Mouse (Mus musculus) intestine, embryonic 16.5 days (tissue): Measurements from ENCODE around the gene Rnf223. TPM values are rescaled to one million over a fixed set of nuclear protein-coding genes. Genes with fewer than 3 reads are reported as not detected.
"Not testable (repeated sequence)": the region's sequence is repeated elsewhere in the genome, so short reads cannot be mapped to it uniquely, and the experiment has no call there.

Source experiments
- ATAC-seq: fragments of 200-750 bp; cut with Nextera tagmentation; 2 replicates; pipeline ENCODE4 v1.8.0; 2017; ENCODE audit warnings: moderate TSS enrichment, moderate library complexity
- H3K27ac ChIP-seq: fragments of 300-500 bp; sonication (generic); 2 replicates; pipeline ENCODE4 v1.5.1; 2014; ENCODE audit warnings: mild to moderate bottlenecking, low read length
- H3K27me3 ChIP-seq: fragments of 300-500 bp; sonication (generic); replicated peaks from 2 replicates; pipeline ENCODE4 v1.6.1; 2014; ENCODE audit warnings: low read length, control low read depth, mixed read lengths; ENCODE audit not compliant: control insufficient read depth, insufficient read depth
- H3K36me3 ChIP-seq: fragments of 300-500 bp; sonication (generic); 2 replicates; pipeline ENCODE4 v1.6.1; 2014; ENCODE audit warnings: low read length, control low read depth; ENCODE audit not compliant: control insufficient read depth, insufficient read depth
- H3K4me1 ChIP-seq: fragments of 300-500 bp; sonication (generic); 2 replicates; pipeline ENCODE4 v1.6.1; 2014; ENCODE audit warnings: low read length, control low read depth, mixed read lengths; ENCODE audit not compliant: control insufficient read depth, insufficient read depth
- H3K4me2 ChIP-seq: fragments of 300-500 bp; sonication (generic); 2 replicates; pipeline ENCODE4 v1.6.1; 2014; ENCODE audit warnings: low read depth, low read length, control low read depth
- H3K4me3 ChIP-seq: fragments of 300-500 bp; sonication (generic); 2 replicates; pipeline ENCODE4 v1.5.1; 2014; ENCODE audit warnings: mild to moderate bottlenecking, low read length
- H3K9ac ChIP-seq: fragments of 300-500 bp; sonication (generic); 2 replicates; pipeline ENCODE4 v1.6.1; 2014; ENCODE audit warnings: low read depth, low read length
- H3K9me3 ChIP-seq: fragments of 300-500 bp; sonication (generic); 2 replicates; pipeline ENCODE4 v1.6.1; 2016; ENCODE audit warnings: low read length, control low read depth; ENCODE audit not compliant: control insufficient read depth
- WGBS: fragments of 180-500 bp; shearing (Covaris S2); extraction: QIAGEN DNeasy Blood & Tissue Kit; methylation state at CpG from one replicate; pipeline ENCODE4 v1.1.7; 2014; 5-methylcytosine and 5-hydroxymethylcytosine counted together
- polyA plus RNA-seq: library from polyadenylated mRNA; unstranded; fragments of >200 nt; fragmentation: Nextera tagmentation; extraction: Ambion mirVana; gene quantifications from 2 replicates; pipeline ENCODE4 v1.2.1, GENCODE M21; 2015

Rnf223 gene
- polyA plus RNA-seq, 1 experiment from 2014 or later: 0.09 TPM

DNA sequence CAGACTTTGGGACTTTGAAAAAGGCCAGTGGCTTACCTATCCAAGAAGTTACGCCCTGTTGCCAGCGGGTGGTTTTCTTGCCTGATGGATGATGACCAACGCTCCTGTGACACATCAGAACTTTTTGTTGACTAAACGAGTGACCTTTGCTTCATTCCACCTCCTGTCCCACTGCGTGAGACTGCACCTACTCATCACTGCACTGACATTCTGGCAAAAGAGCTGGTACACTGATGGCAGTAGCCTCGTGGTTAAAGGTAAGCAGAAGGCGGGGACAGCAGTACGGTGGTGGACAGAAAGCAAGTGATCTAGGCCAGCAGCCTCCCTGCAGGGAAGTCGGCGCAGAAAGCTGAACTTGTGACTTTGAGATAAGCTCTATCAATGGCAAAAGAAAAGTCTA lies 20.6 kb downstream of the Rnf223 start:
- not testable (repeated sequence) for H3K36me3 ChIP-seq, H3K9me3 ChIP-seq, ATAC-seq, H3K4me3 ChIP-seq, H3K27me3 ChIP-seq, H3K4me2 ChIP-seq, H3K9ac ChIP-seq, H3K27ac ChIP-seq, H3K4me1 ChIP-seq
- WGBS: 69% methylated on average over 10 of the region's 10 CpGs

DNA sequence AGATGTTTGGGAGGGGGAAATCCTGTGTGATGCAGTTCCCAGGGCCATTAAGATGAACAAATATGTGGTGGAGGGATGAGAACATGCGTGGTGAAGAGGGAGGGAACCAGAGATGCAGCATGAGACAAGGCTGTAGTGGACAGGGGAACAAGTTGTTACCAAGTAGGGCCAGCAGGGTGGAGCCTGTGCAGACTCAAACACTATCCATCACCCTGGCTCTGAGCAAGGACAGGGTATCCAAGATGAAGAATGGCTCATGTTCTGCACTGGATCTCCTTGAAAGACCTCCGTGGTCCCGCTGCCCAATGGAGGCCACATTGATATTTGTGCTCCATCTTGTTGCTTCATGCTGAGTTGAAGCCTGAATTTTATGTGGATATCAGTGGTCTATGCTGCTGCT lies 24.5 kb downstream of the Rnf223 start:
- no peaks in the 10 kb centered on the region for H3K4me1 ChIP-seq
- no peak overlapping the region for H3K4me3 ChIP-seq
- no peak for ATAC-seq
- 92% methylated on average over 3 of the region's 3 CpGs for WGBS
- H3K9ac ChIP-seq: no peak overlapping the region
- no peaks in the 10 kb centered on the region for H3K27me3 ChIP-seq
- no peak overlapping the region for H3K27ac ChIP-seq
- H3K36me3 ChIP-seq: no peaks in the 10 kb centered on the region
- 0 out of 2 replicates have a peak, but pooled peaks cover 3% of the 10 kb centered on the region for H3K9me3 ChIP-seq
- no peak overlapping the region for H3K4me2 ChIP-seq

DNA sequence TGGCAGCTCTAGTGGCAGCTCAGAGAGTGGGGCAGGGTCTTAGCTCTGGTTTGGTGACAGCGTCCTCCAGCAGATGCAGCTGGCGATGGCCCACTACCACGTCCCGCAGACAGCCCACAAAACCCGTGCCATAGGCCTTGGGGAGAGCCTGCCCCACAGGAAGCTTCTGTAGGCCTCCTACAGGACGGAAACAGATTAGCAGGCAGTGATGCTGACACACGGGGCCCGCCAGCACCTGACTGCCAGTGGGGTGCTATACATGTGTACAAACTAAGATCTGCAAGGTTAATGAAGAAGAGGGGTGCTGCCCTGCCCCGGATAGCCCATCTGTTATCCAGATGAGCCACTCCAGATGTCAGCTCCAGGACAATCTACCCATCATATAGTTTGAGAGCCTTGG lies 36.2 kb downstream of the Rnf223 start:
- H3K36me3 ChIP-seq: peaks cover 34% of the 10 kb centered on the region
- no peaks in the 10 kb centered on the region for H3K27me3 ChIP-seq
- ATAC-seq: no peak
- H3K9me3 ChIP-seq: peaks cover 9% of the 10 kb centered on the region
- H3K4me3 ChIP-seq: no peak overlapping the region
- H3K4me2 ChIP-seq: no peak overlapping the region
- 91% methylated on average over 9 of the region's 9 CpGs for WGBS
- no peak overlapping the region for H3K27ac ChIP-seq
- no peaks in the 10 kb centered on the region for H3K4me1 ChIP-seq
- H3K9ac ChIP-seq: 0 out of 2 replicates have a peak overlapping the region, but pooled peaks have one; percentile 10

GRCm38 (mm10) chr4:156168611-156169010 lies 38.3 kb downstream of the Rnf223 start:
- Histone ChIP-seq H3K4me2 (no peak overlapping the region), H3K9ac (no peak overlapping the region), H3K9me3 (no peaks in the 10 kb centered on the region), H3K36me3 (peaks cover 40% of the 10 kb centered on the region), H3K4me1 (no peaks in the 10 kb centered on the region), H3K27ac (no peak overlapping the region), H3K4me3 (no peak overlapping the region), H3K27me3 (no peaks in the 10 kb centered on the region)
- 94% methylated on average over 8 of the region's 8 CpGs for WGBS
- ATAC-seq: no peak

DNA sequence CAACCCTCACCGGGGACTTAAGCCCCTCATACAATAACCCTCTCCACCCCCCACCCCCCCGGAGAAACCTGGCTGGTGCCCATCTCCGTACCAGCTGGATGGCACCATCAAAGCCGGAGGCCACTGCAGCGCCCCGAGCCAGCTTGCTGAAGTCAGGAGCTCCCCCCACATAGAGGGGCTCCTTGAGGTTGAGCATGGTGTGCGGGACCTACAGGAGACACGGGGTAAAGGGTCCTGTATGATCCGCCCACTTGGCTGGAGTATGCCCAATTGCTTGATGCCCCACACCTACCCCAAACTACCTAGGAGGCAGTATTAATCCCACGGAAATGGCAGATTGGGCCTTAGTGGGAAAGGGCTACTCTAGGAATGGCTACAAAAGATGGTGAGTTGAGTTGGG lies 38.8 kb downstream of the Rnf223 start:
- Histone ChIP-seq H3K36me3 (peaks cover 44% of the 10 kb centered on the region), H3K9me3 (no peaks in the 10 kb centered on the region), H3K27me3 (no peaks in the 10 kb centered on the region), H3K4me3 (no peak overlapping the region), H3K4me2 (no peak overlapping the region), H3K4me1 (no peaks in the 10 kb centered on the region), H3K27ac (no peak overlapping the region), H3K9ac (no peak overlapping the region)
- no peak for ATAC-seq
- WGBS: 96% methylated on average over 10 of the region's 10 CpGs

DNA sequence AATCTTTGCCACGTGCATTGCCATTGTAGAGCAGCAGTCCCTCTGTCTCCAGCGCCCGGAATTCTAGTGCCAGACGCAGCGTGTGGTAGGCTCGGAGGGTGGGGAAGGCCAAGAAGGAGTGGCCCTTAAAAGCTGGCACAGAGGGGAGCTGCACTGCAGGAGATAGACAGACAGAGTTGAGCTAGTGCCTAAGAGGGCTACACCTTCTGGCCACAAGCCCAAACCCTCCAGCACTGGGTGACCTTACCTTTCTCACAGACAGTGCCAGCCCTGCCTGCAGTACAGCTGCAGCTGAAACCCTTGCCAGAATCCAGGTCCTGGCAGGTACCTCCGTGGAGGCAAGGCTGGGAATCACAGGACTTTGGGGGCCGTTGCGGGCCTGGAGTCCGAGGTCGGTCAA lies 41.5 kb downstream of the Rnf223 start:
- H3K9me3 ChIP-seq: no peaks in the 10 kb centered on the region
- no peak overlapping the region for H3K4me2 ChIP-seq
- no peaks in the 10 kb centered on the region for H3K27me3 ChIP-seq
- H3K4me1 ChIP-seq: no peaks in the 10 kb centered on the region
- H3K9ac ChIP-seq: no peak overlapping the region
- no peak overlapping the region for H3K4me3 ChIP-seq
- H3K27ac ChIP-seq: no peak overlapping the region
- ATAC-seq: no peak
- H3K36me3 ChIP-seq: peaks cover 38% of the 10 kb centered on the region
- 95% methylated on average over 11 of the region's 11 CpGs for WGBS

GRCm38 (mm10) chr4:156177630-156178029 lies 47.3 kb downstream of the Rnf223 start:
- peaks cover 34% of the 10 kb centered on the region for H3K36me3 ChIP-seq

More at GRCm38 (mm10) chr4:156177630-156178029, 47.3 kb downstream of the Rnf223 start:
- Histone ChIP-seq H3K4me1 (no peaks in the 10 kb centered on the region), H3K27me3 (no peaks in the 10 kb centered on the region), H3K27ac (no peak overlapping the region), H3K4me2 (no peak overlapping the region), H3K4me3 (no peak overlapping the region), H3K9ac (no peak overlapping the region), H3K9me3 (no peaks in the 10 kb centered on the region)
- 88% methylated on average over 9 of the region's 9 CpGs for WGBS
- ATAC-seq: no peak

Other genes starting within 250 kb of the Rnf223 start
- 49.4 and 58.6 TPM in 2 replicates for gene Pusl1, start 238.7 kb upstream of the Rnf223 start, polyA plus RNA-seq
- gene Acap3, start 238.7 kb upstream of the Rnf223 start, polyA plus RNA-seq: 9.8 and 10.8 TPM in 2 replicates
- 89.5 and 93.4 TPM in 2 replicates for gene Ube2j2, start 186.7 kb upstream of the Rnf223 start, polyA plus RNA-seq
- gene C1qtnf12, start 168.2 kb upstream of the Rnf223 start, polyA plus RNA-seq: 59.9 and 75.4 TPM in 2 replicates
- gene B3galt6, start 137.9 kb upstream of the Rnf223 start, polyA plus RNA-seq: 11.7 and 12.0 TPM in 2 replicates
- 165 and 171 TPM in 2 replicates for gene Sdf4, start 137.6 kb upstream of the Rnf223 start, polyA plus RNA-seq
- gene Tnfrsf4, start 116.7 kb upstream of the Rnf223 start, polyA plus RNA-seq: 0.55 and 0.86 TPM in 2 replicates
- gene Tnfrsf18, start 104.3 kb upstream of the Rnf223 start, polyA plus RNA-seq: 1.0 and 1.4 TPM in 2 replicates
- gene Ttll10, start 71.1 kb upstream of the Rnf223 start, polyA plus RNA-seq: 4.2 and 4.7 TPM in 2 replicates
- 21.4 and 22.3 TPM in 2 replicates for gene 9430015G10Rik, start 20.5 kb upstream of the Rnf223 start, polyA plus RNA-seq
- gene Agrn, start 67.0 kb downstream of the Rnf223 start, polyA plus RNA-seq: 35.9 and 38.0 TPM in 2 replicates
- 1.8 and 2.9 TPM in 2 replicates for gene Isg15, start 70.3 kb downstream of the Rnf223 start, polyA plus RNA-seq
- gene AW011738, start 72.8 kb downstream of the Rnf223 start, polyA plus RNA-seq: 2.1 and 2.3 TPM in 2 replicates
- 0.20 and 0.35 TPM in 2 replicates for gene Perm1, start 85.4 kb downstream of the Rnf223 start, polyA plus RNA-seq
- 11.7 and 13.8 TPM in 2 replicates for gene Plekhn1, start 104.3 kb downstream of the Rnf223 start, polyA plus RNA-seq
- 63.9 and 69.1 TPM in 2 replicates for gene Noc2l, start 105.5 kb downstream of the Rnf223 start, polyA plus RNA-seq
- 0.53 and 1.2 TPM in 2 replicates for gene Samd11, start 125.1 kb downstream of the Rnf223 start, polyA plus RNA-seq
- gene Vmn2r-ps159, start 200.6 kb downstream of the Rnf223 start, polyA plus RNA-seq: not detected in 2 replicates